Mouse (Mus musculus) cerebellum, adult 9-11 months (tissue): ENCODE data around the gene Rnf144a.
A peak's percentile ranks its signal among the peaks of the same experiment; 100 is the strongest.
"Not testable (repeated sequence)": the region's sequence is repeated elsewhere in the genome, so short reads cannot be mapped to it uniquely, and the experiment has no call there.

Experiments
- DNase-seq: peaks from one replicate; pipeline ENCODE4 v3.0.0; 2022

Rnf144a gene

GRCm38 (mm10) chr12:26310247-26310646 is 104.8 kb downstream of the Rnf144a start:
- no peak for DNase-seq

GRCm38 (mm10) chr12:26302886-26303285 is 112.2 kb downstream of the Rnf144a start:
- DNase-seq = no peak

- DNase-seq = peak; percentile 75
Measured at GRCm38 (mm10) chr12:26299515-26300090, 115.5 kb downstream of the Rnf144a start.

GRCm38 (mm10) chr12:26295995-26296394 is 119.1 kb downstream of the Rnf144a start:
- DNase-seq = not testable (repeated sequence)

GRCm38 (mm10) chr12:26289200-26289599 is 125.9 kb downstream of the Rnf144a start:
- no peak for DNase-seq

- no peak for DNase-seq
Measured at GRCm38 (mm10) chr12:26288347-26288746, 126.7 kb downstream of the Rnf144a start.

GRCm38 (mm10) chr12:26285939-26286338 is 129.1 kb downstream of the Rnf144a start:
- no peak for DNase-seq

- DNase-seq = no peak
Measured at GRCm38 (mm10) chr12:26285460-26285859, 129.6 kb downstream of the Rnf144a start.

GRCm38 (mm10) chr12:26280719-26281480 is 134.2 kb downstream of the Rnf144a start:
- no peak for DNase-seq

- peak; percentile 57 for DNase-seq
Measured at GRCm38 (mm10) chr12:26277002-26277669, 137.9 kb downstream of the Rnf144a start.

- DNase-seq = no peak
Measured at GRCm38 (mm10) chr12:26276556-26276955, 138.5 kb downstream of the Rnf144a start.
